Mouse (Mus musculus) erythroblast, embryonic 14.5 days (primary cell): ENCODE results near the gene Eif4g2. TPM values are rescaled to one million over a fixed set of nuclear protein-coding genes. Genes with fewer than 3 reads are reported as not detected.

ENCODE experiments used
- H3K27me3 ChIP-seq: 2 replicates; pipeline ENCODE4 v1.6.1; 2012; ENCODE audit warnings: inconsistent platforms; ENCODE audit not compliant: control insufficient read depth
- H3K36me3 ChIP-seq: 2 replicates; pipeline ENCODE4 v1.6.1; 2012; ENCODE audit warnings: mild to moderate bottlenecking, inconsistent platforms; ENCODE audit not compliant: control insufficient read depth
- H3K4me1 ChIP-seq: 2 replicates; pipeline ENCODE4 v1.6.1; 2012; ENCODE audit warnings: inconsistent platforms; ENCODE audit not compliant: control insufficient read depth
- H3K4me3 ChIP-seq: replicated peaks from 2 replicates; pipeline ENCODE3; 2012; ENCODE audit warnings: moderate library complexity, mild to moderate bottlenecking, inconsistent platforms
- H3K9me3 ChIP-seq: 2 replicates; pipeline ENCODE4 v1.6.1; 2012; ENCODE audit warnings: low read length, inconsistent platforms, mixed read lengths; ENCODE audit not compliant: control insufficient read depth
- GATA1 ChIP-seq: IDR thresholded peaks from 2 replicates; pipeline ENCODE4 v1.6.1; 2012; ENCODE audit warnings: low read length, inconsistent platforms, mixed read lengths
- TAL1 ChIP-seq: IDR thresholded peaks from 3 replicates; pipeline ENCODE4 v1.6.1; 2012; ENCODE audit warnings: low read length, inconsistent platforms, mixed read lengths
- polyA plus RNA-seq: library from polyadenylated mRNA; stranded (reverse); fragments of >175 nt; gene quantifications from 2 replicates; pipeline ENCODE4 v1.2.3, GENCODE M21; 2012

Gene Eif4g2
- 36.1 and 50.3 TPM in 2 replicates for polyA plus RNA-seq

- H3K27me3 ChIP-seq: no peaks in the 10 kb centered on the region
- H3K4me3 ChIP-seq: peak within 1 kb of the TSS; percentile 100
- H3K4me1 ChIP-seq: peaks cover 59% of the 10 kb centered on the region
- TF ChIP-seq GATA1: no peak
- TF ChIP-seq TAL1: no peak
- H3K36me3 ChIP-seq: peaks cover 53% of the 10 kb centered on the region
- H3K9me3 ChIP-seq: no peaks in the 10 kb centered on the region
Observed at GRCm38 (mm10) chr7:111082822-111083732, at the start of gene Eif4g2. Gene Eif4g2 (minus strand): TSS chr7:111083030.

GRCm38 (mm10) chr7:111132596-111132995 is 49.8 kb upstream of the Eif4g2 start:
- H3K4me1 ChIP-seq: peaks cover 26% of the 10 kb centered on the region
- no peaks in the 10 kb centered on the region for H3K9me3 ChIP-seq
- peaks cover 42% of the 10 kb centered on the region for H3K27me3 ChIP-seq
- H3K4me3 ChIP-seq: no peak overlapping the region
- no peaks in the 10 kb centered on the region for H3K36me3 ChIP-seq
- TF ChIP-seq TAL1: no peak
- no peak for TF ChIP-seq GATA1

- TF ChIP-seq TAL1 (no peak), GATA1 (no peak)
- Histone ChIP-seq H3K4me3 (no peak overlapping the region), H3K4me1 (peaks cover 26% of the 10 kb centered on the region), H3K36me3 (no peaks in the 10 kb centered on the region), H3K9me3 (no peaks in the 10 kb centered on the region), H3K27me3 (peaks cover 20% of the 10 kb centered on the region)
Observed at GRCm38 (mm10) chr7:111126636-111127395, 44.0 kb upstream of the Eif4g2 start.

GRCm38 (mm10) chr7:111123761-111124546 is 41.1 kb upstream of the Eif4g2 start:
- H3K27me3 ChIP-seq: peaks cover 5% of the 10 kb centered on the region; the same call in 1 of the 2 replicates
- peak overlapping the region; percentile 26 for H3K4me3 ChIP-seq
- H3K9me3 ChIP-seq: no peaks in the 10 kb centered on the region
- peaks cover 6% of the 10 kb centered on the region for H3K36me3 ChIP-seq
- no peak for TF ChIP-seq TAL1
- peaks cover 38% of the 10 kb centered on the region for H3K4me1 ChIP-seq

- Histone ChIP-seq H3K4me1 (peaks cover 38% of the 10 kb centered on the region), H3K36me3 (peaks cover 15% of the 10 kb centered on the region), H3K4me3 (peak overlapping the region; percentile 81), H3K9me3 (no peaks in the 10 kb centered on the region), H3K27me3 (no peaks in the 10 kb centered on the region)
- TF ChIP-seq GATA1 (no peak), TAL1 (no peak)
Observed at GRCm38 (mm10) chr7:111122531-111123130, 39.8 kb upstream of the Eif4g2 start.

- Histone ChIP-seq H3K36me3 (peaks cover 17% of the 10 kb centered on the region), H3K27me3 (no peaks in the 10 kb centered on the region), H3K9me3 (no peaks in the 10 kb centered on the region), H3K4me3 (peak overlapping the region; percentile 81), H3K4me1 (peaks cover 38% of the 10 kb centered on the region)
- no peak for TF ChIP-seq TAL1
- TF ChIP-seq GATA1: no peak
Observed at GRCm38 (mm10) chr7:111122084-111122530, 39.3 kb upstream of the Eif4g2 start.

- Histone ChIP-seq H3K4me1 (peaks cover 38% of the 10 kb centered on the region), H3K9me3 (no peaks in the 10 kb centered on the region), H3K4me3 (peak overlapping the region; percentile 81), H3K27me3 (no peaks in the 10 kb centered on the region), H3K36me3 (peaks cover 17% of the 10 kb centered on the region)
- TF ChIP-seq GATA1: no peak
- no peak for TF ChIP-seq TAL1
Observed at GRCm38 (mm10) chr7:111121522-111121921, 38.7 kb upstream of the Eif4g2 start.

- H3K4me1 ChIP-seq: peaks cover 18% of the 10 kb centered on the region
- no peaks in the 10 kb centered on the region for H3K9me3 ChIP-seq
- peaks cover 12% of the 10 kb centered on the region for H3K36me3 ChIP-seq
- no peaks in the 10 kb centered on the region for H3K27me3 ChIP-seq
- H3K4me3 ChIP-seq: no peak overlapping the region
- no peak for TF ChIP-seq TAL1
- TF ChIP-seq GATA1: no peak
Observed at GRCm38 (mm10) chr7:111109561-111109960, 26.7 kb upstream of the Eif4g2 start.
